Mouse (Mus musculus): ENCODE data around the gene Lsamp. TPM values are rescaled to one million over a fixed set of nuclear protein-coding genes. Genes with fewer than 3 reads are reported as not detected.

Lsamp gene
- polyA plus RNA-seq, 1 experiment from 2014 or later, result 0.68 TPM

GRCm38 (mm10) chr16:40471967-40472366 is 487.8 kb downstream of the Lsamp start:
- Histone ChIP-seq H3K4me3 (ENCODE audit: low read length) (no peak overlapping the region), H3K4me1 (ENCODE audit: control insufficient read depth, insufficient read depth, low read length) (no peaks in the 10 kb centered on the region), H3K27ac (ENCODE audit: low read length) (no peak overlapping the region), H3K27me3 (ENCODE audit: control insufficient read depth, insufficient read depth, low read length) (no peaks in the 10 kb centered on the region), H3K4me2 (ENCODE audit: low read depth, low read length) (no peak overlapping the region), H3K36me3 (ENCODE audit: control insufficient read depth, insufficient read depth) (no peaks in the 10 kb centered on the region), H3K9ac (ENCODE audit: low read length) (no peak overlapping the region), H3K9me3 (replicated peaks; ENCODE audit: control insufficient read depth, low read length) (no peaks in the 10 kb centered on the region)
- ATAC-seq (replicated peaks; ENCODE audit: extremely low read depth, insufficient read depth, low FRiP score), result no peak
- 48% methylated on average over 5 of the region's 5 CpGs for WGBS

GRCm38 (mm10) chr16:40491606-40492005 is 507.4 kb downstream of the Lsamp start:
- H3K36me3 ChIP-seq (ENCODE audit: control insufficient read depth, insufficient read depth), result no peaks in the 10 kb centered on the region
- H3K27me3 ChIP-seq (ENCODE audit: control insufficient read depth, insufficient read depth, low read length), result no peaks in the 10 kb centered on the region
- 80% methylated on average over 2 of the region's 2 CpGs for WGBS
- H3K4me2 ChIP-seq (ENCODE audit: low read depth, low read length), result no peak overlapping the region
- no peaks in the 10 kb centered on the region for H3K4me1 ChIP-seq (ENCODE audit: control insufficient read depth, insufficient read depth, low read length)
- ATAC-seq (replicated peaks; ENCODE audit: extremely low read depth, insufficient read depth, low FRiP score), result no peak
- no peak overlapping the region for H3K9ac ChIP-seq (ENCODE audit: low read length)
- no peaks in the 10 kb centered on the region for H3K9me3 ChIP-seq (replicated peaks; ENCODE audit: control insufficient read depth, low read length)
- no peak overlapping the region for H3K27ac ChIP-seq (ENCODE audit: low read length)
- no peak overlapping the region for H3K4me3 ChIP-seq (ENCODE audit: low read length)

- Histone ChIP-seq H3K4me2 (ENCODE audit: low read depth, low read length) (no peak overlapping the region), H3K36me3 (ENCODE audit: control insufficient read depth, insufficient read depth) (no peaks in the 10 kb centered on the region), H3K4me1 (ENCODE audit: control insufficient read depth, insufficient read depth, low read length) (no peaks in the 10 kb centered on the region), H3K4me3 (ENCODE audit: low read length) (no peak overlapping the region), H3K27me3 (ENCODE audit: control insufficient read depth, insufficient read depth, low read length) (no peaks in the 10 kb centered on the region), H3K9ac (ENCODE audit: low read length) (no peak overlapping the region), H3K27ac (ENCODE audit: low read length) (no peak overlapping the region), H3K9me3 (replicated peaks; ENCODE audit: control insufficient read depth, low read length) (no peaks in the 10 kb centered on the region)
- WGBS, result 54% methylated on average over 3 of the region's 3 CpGs
- no peak for ATAC-seq (replicated peaks; ENCODE audit: extremely low read depth, insufficient read depth, low FRiP score)
Measured at GRCm38 (mm10) chr16:40504262-40504960, 520.2 kb downstream of the Lsamp start.

GRCm38 (mm10) chr16:40509146-40510030 is 525.2 kb downstream of the Lsamp start:
- ATAC-seq (replicated peaks; ENCODE audit: extremely low read depth, insufficient read depth, low FRiP score), result no peak
- no peak overlapping the region for H3K9ac ChIP-seq (ENCODE audit: low read length)
- H3K4me3 ChIP-seq (ENCODE audit: low read length), result no peak overlapping the region
- no peak overlapping the region for H3K27ac ChIP-seq (ENCODE audit: low read length)
- 70% methylated on average over 7 of the region's 7 CpGs for WGBS
- no peaks in the 10 kb centered on the region for H3K9me3 ChIP-seq (replicated peaks; ENCODE audit: control insufficient read depth, low read length)
- no peaks in the 10 kb centered on the region for H3K27me3 ChIP-seq (ENCODE audit: control insufficient read depth, insufficient read depth, low read length)
- no peaks in the 10 kb centered on the region for H3K4me1 ChIP-seq (ENCODE audit: control insufficient read depth, insufficient read depth, low read length)
- H3K36me3 ChIP-seq (ENCODE audit: control insufficient read depth, insufficient read depth), result no peaks in the 10 kb centered on the region
- no peak overlapping the region for H3K4me2 ChIP-seq (ENCODE audit: low read depth, low read length)

GRCm38 (mm10) chr16:40536754-40537153 is 552.6 kb downstream of the Lsamp start:
- H3K36me3 ChIP-seq (ENCODE audit: control insufficient read depth, insufficient read depth), result no peaks in the 10 kb centered on the region
- WGBS, result 15% methylated on average over 1 of the region's 1 CpGs
- H3K4me1 ChIP-seq (ENCODE audit: control insufficient read depth, insufficient read depth, low read length), result no peaks in the 10 kb centered on the region
- H3K27me3 ChIP-seq (ENCODE audit: control insufficient read depth, insufficient read depth, low read length), result no peaks in the 10 kb centered on the region
- H3K4me2 ChIP-seq (ENCODE audit: low read depth, low read length), result no peak overlapping the region
- no peak overlapping the region for H3K4me3 ChIP-seq (ENCODE audit: low read length)
- H3K27ac ChIP-seq (ENCODE audit: low read length), result no peak overlapping the region
- no peaks in the 10 kb centered on the region for H3K9me3 ChIP-seq (replicated peaks; ENCODE audit: control insufficient read depth, low read length)
- no peak overlapping the region for H3K9ac ChIP-seq (ENCODE audit: low read length)
- ATAC-seq (replicated peaks; ENCODE audit: extremely low read depth, insufficient read depth, low FRiP score), result no peak

- ATAC-seq (replicated peaks; ENCODE audit: extremely low read depth, insufficient read depth, low FRiP score), result no peak
- Histone ChIP-seq H3K4me1 (ENCODE audit: control insufficient read depth, insufficient read depth, low read length) (no peaks in the 10 kb centered on the region), H3K4me3 (ENCODE audit: low read length) (no peak overlapping the region), H3K36me3 (ENCODE audit: control insufficient read depth, insufficient read depth) (no peaks in the 10 kb centered on the region), H3K27ac (ENCODE audit: low read length) (no peak overlapping the region), H3K9ac (ENCODE audit: low read length) (no peak overlapping the region), H3K4me2 (ENCODE audit: low read depth, low read length) (no peak overlapping the region), H3K27me3 (ENCODE audit: control insufficient read depth, insufficient read depth, low read length) (no peaks in the 10 kb centered on the region), H3K9me3 (replicated peaks; ENCODE audit: control insufficient read depth, low read length) (no peaks in the 10 kb centered on the region)
- WGBS, result 82% methylated on average over 4 of the region's 4 CpGs
Measured at GRCm38 (mm10) chr16:40549663-40550062, 565.5 kb downstream of the Lsamp start.

- ATAC-seq (replicated peaks; ENCODE audit: extremely low read depth, insufficient read depth, low FRiP score), result no peak
- Histone ChIP-seq H3K27ac (ENCODE audit: low read length) (no peak overlapping the region), H3K9me3 (replicated peaks; ENCODE audit: control insufficient read depth, low read length) (no peaks in the 10 kb centered on the region), H3K36me3 (ENCODE audit: control insufficient read depth, insufficient read depth) (no peaks in the 10 kb centered on the region), H3K9ac (ENCODE audit: low read length) (no peak overlapping the region), H3K4me1 (ENCODE audit: control insufficient read depth, insufficient read depth, low read length) (no peaks in the 10 kb centered on the region), H3K27me3 (ENCODE audit: control insufficient read depth, insufficient read depth, low read length) (no peaks in the 10 kb centered on the region), H3K4me2 (ENCODE audit: low read depth, low read length) (no peak overlapping the region), H3K4me3 (ENCODE audit: low read length) (no peak overlapping the region)
- 67% methylated on average over 1 of the region's 1 CpGs for WGBS
Measured at GRCm38 (mm10) chr16:40555608-40556007, 571.4 kb downstream of the Lsamp start.

- Histone ChIP-seq H3K9me3 (replicated peaks; ENCODE audit: control insufficient read depth, low read length) (no peaks in the 10 kb centered on the region), H3K4me1 (ENCODE audit: control insufficient read depth, insufficient read depth, low read length) (no peaks in the 10 kb centered on the region), H3K4me2 (ENCODE audit: low read depth, low read length) (no peak overlapping the region), H3K36me3 (ENCODE audit: control insufficient read depth, insufficient read depth) (no peaks in the 10 kb centered on the region), H3K27ac (ENCODE audit: low read length) (no peak overlapping the region), H3K9ac (ENCODE audit: low read length) (no peak overlapping the region), H3K27me3 (ENCODE audit: control insufficient read depth, insufficient read depth, low read length) (no peaks in the 10 kb centered on the region), H3K4me3 (ENCODE audit: low read length) (no peak overlapping the region)
- WGBS, result 84% methylated on average over 5 of the region's 5 CpGs
- ATAC-seq (replicated peaks; ENCODE audit: extremely low read depth, insufficient read depth, low FRiP score), result no peak
Measured at GRCm38 (mm10) chr16:40557680-40558249, 573.6 kb downstream of the Lsamp start.

GRCm38 (mm10) chr16:40567431-40567941 is 583.3 kb downstream of the Lsamp start:
- ATAC-seq (replicated peaks; ENCODE audit: extremely low read depth, insufficient read depth, low FRiP score), result no peak
- no peak overlapping the region for H3K4me3 ChIP-seq (ENCODE audit: low read length)
- no peaks in the 10 kb centered on the region for H3K4me1 ChIP-seq (ENCODE audit: control insufficient read depth, insufficient read depth, low read length)
- no peak overlapping the region for H3K9ac ChIP-seq (ENCODE audit: low read length)
- no peaks in the 10 kb centered on the region for H3K36me3 ChIP-seq (ENCODE audit: control insufficient read depth, insufficient read depth)
- H3K4me2 ChIP-seq (ENCODE audit: low read depth, low read length), result no peak overlapping the region
- H3K9me3 ChIP-seq (replicated peaks; ENCODE audit: control insufficient read depth, low read length), result no peaks in the 10 kb centered on the region
- H3K27me3 ChIP-seq (ENCODE audit: control insufficient read depth, insufficient read depth, low read length), result no peaks in the 10 kb centered on the region
- WGBS, result 78% methylated on average over 9 of the region's 9 CpGs
- H3K27ac ChIP-seq (ENCODE audit: low read length), result no peak overlapping the region
